Mouse (Mus musculus) inflammation-experienced regulatory T-cells, adult 6 months (primary cell): ENCODE measurements around the gene Cd24a. TPM values are rescaled to one million over a fixed set of nuclear protein-coding genes. Genes with fewer than 3 reads are reported as not detected.
A peak's percentile ranks its signal among the peaks of the same experiment; 100 is the strongest.

Source experiments
- ATAC-seq: one replicate; pipeline ENCODE4 v1.8.0; 2017
- polyA plus RNA-seq, 3 experiments: library from polyadenylated mRNA; unstranded; fragments of 100-300 nt; shearing (Covaris generic); gene quantifications; one replicate each; pipeline ENCODE4 v1.2.1; 2017

Gene Cd24a
- 1 to 10 TPM in 2 of 3 experiments, under 1 TPM in 1; 0.43 to 2.3 (median 2.2) TPM for polyA plus RNA-seq

DNA sequence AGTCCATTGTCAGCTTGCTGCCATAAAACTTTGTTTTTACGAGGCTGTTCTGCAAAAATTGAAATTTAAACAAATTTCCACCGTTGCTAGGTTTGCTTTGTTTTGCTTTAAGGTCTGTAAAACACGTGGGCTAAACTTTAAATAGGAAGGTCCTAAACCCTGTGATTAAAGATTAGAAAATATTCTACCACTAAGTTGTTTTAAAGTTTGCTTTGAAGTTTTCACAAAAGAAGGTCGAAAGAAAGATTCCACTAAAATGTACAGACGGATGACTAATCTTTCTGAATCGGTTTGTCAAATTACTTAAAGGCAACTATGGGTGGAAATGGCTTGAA, at the start of gene Cd24a:
Gene Cd24a, plus strand, starts transcription at position 288 of the 335 bp plus-strand sequence.
- ATAC-seq = no peak

DNA sequence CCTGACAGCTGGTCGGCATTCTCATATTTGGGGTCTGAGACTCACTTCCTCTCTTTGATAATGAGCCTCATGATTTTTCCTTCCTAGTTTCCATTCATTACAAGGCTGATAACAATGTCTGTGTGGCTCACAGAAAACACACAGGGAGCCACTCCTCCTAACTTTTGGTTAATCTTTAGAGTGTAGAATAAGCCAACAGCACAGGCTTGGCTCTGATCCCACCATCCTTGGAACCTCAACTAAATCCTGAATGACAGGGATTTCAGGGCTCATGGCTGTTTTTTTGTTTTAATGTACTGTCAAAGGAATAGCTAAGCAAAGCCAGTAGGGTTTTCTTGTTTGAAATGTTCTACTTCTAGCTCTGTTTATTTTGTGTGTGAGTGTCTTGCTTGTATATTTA, 43.7 kb upstream of the Cd24a start:
- no peak for ATAC-seq

DNA sequence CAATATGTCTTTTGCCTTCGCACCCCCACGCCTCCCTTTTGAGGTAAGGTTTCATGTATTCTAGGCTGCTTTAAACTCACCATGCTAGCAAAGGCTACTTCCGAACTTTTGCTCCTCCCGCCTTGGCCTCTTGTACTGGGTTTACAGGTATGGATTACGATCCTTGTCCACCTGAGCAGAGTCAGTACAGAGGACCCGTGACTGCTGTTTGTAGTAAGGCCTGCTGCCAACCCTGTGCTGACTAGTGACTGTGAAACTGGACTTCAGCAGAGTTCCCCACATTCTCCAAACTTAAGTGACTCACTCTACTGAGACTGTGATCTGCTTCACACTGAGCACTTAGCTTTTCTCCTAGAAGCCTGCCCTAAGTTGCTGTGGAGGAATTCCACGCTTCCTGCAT, 40.4 kb upstream of the Cd24a start:
- no peak for ATAC-seq

DNA sequence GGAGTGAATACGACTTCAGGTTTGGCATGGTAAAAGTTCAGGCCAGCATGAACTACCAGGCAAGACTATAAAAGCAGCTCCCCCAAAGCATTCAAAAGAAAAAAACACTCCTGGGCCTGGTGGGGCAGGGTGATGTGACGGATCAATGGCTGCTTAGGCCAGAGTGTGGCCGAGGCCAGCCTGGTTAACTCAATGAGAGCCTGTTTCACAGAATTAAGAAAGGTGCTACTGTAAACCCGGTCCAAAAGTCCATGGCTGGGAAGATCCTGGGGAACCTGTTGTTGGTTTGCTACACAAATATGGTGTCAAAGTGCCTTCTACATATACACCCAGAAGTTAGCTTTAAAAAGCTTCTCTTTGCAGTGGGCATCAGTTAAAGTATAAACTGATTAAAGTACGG, 39.3 kb upstream of the Cd24a start:
- no peak for ATAC-seq

DNA sequence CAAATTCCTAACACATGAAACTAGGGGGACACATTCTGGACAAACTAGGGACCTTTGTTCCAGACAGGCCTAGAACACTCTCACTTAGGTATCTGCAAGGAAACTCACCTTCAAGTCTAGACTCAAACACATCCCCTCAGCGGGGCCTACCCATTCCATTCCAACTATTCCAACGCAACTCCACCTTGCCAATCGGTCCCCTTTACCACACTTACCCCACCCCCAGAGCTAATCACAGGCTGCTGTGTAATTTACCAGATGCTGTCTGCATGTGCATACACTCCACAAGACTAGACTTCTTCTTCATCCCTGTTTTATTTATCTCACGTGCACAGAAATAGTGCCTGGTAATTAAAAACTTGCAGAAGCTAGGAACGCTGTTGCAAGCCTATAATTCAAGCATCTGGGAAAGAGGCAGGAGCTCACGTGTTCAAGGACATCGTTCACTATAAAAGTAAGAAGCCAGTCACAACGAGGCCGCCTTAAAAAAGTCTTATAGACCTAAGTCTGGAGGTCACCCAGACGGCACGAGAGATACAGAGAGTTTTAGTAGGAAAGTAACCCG, 38.3 kb upstream of the Cd24a start:
- no peak for ATAC-seq

DNA sequence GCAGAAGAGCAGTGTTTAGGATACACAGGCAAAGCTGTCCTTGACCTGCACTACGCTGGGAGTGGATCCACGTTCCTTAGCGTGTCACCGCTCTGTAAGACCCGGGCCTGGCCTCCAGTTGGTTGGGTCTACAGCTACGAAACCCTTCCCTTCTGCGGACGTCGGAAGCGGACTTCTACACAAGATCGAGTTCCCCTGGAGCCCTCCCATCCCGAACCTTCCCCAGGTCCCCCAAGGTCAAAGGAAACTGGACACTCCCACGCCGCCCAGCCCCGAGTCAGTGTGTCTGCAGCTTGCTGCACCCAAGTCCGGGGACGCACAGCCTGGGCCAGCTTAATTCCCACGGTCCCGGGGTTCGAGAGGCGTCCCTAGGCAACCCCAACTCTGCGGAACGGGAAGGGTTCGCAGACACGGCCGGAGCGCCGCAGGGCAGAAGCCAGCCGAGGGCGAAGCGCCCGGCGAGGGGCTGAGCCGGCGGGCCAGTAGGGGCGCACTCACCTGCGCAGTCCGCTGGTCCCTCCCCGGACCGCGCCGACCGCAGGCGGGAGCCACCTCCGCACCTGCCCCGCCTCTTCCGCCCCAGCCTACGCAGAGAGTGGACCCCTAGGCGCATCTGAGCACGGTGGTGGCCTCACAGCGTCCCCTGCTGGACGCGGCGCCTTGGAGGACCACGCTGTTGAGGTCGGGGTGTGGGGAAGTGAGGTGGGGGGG, 37.5 kb upstream of the Cd24a start, which contains the start of gene 1700021F05Rik:
Gene 1700021F05Rik, minus strand, starts transcription at position 553 of the 711 bp plus-strand sequence.
- ATAC-seq = peak; percentile 93

DNA sequence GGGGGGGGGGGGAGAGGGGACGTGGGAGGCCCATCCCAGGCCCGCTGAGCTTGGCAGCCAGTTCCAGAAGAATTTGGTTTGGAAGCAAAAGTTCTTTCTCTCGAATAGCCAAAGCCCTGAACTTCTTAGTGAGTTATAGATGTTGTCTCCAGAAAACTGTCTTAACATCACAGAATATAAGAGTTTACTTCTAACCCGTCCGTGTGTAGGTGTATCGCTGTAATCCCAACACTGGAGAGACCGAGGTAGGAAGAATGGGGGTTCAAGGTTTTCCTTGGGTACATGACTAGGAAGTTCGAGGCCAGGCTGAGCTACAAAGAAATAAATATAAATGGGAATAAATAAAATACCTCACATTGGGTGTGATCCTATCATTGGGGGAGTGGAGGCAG, 36.9 kb upstream of the Cd24a start:
- no peak for ATAC-seq

DNA sequence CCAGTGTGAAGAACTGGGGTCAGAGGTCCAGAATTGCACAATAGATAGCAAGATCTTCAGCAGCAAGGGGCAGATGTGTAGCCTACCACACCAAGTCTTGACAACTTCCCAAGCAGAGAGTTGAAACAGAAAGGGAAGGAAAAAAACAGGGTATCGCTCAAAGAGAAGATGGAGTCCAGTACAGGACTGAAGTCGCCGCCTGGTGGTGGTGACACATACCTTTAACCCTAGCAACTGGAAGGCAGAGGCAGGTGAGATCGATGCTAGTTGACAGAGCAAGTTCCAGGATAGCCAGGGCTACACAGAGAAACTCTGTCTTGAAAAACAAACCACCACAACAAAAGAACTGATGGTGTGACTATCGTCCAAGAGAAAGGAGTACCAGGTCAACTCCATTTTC, 28.7 kb upstream of the Cd24a start:
- no peak for ATAC-seq

DNA sequence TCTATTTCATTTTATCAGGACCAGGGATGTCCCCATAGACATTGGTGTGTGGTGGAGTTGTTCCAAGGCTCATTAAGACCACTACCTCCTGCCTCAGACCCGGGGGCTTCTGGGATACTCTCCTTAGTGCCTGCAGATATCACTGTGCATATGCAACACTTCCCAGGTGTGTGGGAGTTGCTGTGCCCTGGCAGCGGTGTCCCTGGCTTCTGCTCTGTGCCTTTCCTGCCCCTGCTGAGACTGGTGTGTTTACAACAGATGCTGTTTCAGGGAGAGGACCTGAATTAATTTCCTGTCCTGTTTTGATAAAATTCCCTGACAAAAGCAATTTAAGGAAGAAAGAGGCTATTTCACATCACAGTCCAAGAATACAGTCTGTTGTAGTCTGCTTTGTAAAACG, 27.2 kb upstream of the Cd24a start:
- ATAC-seq = no peak

DNA sequence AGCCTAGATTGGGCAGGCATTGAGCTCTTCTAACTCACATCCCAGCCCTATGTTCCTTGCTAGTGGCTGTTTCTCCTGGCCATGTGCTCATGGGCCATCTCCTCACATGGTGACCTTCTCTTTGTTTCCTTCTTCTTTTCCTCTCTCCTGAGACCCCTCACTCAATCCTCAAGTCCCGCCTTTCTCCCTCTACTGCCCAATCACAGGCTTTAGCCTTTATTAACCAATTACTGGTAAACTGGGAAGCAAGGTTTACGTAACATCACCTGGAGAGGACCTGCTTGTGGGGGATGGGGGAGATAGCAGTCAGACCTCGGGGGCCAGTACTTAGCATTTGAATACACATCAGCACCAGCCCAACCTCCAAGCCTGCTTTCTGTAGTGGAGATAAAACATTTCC, 26.7 kb upstream of the Cd24a start:
- ATAC-seq = no peak

DNA sequence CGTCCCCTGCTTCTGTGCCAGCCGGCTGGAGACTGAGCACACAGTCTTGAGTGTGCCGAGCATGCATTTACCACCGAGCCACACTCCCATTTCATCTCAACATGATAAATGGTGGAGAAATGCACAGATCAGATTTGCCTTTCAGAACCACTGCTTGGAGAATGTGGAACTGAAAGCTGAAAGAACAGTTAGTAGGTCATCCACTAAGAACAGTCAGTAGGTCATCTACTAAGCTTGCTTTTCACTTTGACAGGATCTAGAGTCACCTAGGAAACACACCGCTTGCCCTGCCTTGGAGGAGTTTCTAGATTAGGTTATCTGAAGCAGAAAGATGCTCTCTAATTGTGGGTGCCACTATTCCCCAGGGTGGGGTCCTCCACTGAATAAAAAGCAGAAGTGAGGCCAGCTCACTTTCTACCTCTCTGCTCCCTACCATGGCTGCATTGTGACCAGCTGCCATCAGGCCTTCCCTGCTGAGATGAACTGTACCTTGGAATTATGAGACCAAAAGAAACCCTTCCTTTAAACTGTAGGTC, 20.4 kb upstream of the Cd24a start:
- ATAC-seq = no peak

DNA sequence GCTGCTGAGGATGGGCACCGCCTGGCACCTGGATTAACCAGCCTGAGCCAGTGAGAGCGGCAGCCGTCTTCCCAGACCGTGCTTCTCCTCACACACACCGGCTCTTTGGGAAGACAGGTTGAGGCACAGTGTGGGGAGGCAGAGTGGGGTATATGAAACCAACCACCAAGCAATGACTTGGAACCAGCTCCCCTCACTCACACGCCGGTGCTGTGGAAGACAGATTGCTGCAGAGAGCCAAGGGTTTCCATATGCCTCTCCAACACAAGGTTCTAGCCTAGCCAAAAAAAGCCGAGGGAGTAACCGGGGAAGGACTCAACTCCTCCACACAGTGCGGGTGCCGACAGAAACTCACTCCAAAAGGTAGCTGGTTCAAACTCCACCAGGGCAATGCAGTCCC, 18.8 kb upstream of the Cd24a start:
- ATAC-seq = no peak

DNA sequence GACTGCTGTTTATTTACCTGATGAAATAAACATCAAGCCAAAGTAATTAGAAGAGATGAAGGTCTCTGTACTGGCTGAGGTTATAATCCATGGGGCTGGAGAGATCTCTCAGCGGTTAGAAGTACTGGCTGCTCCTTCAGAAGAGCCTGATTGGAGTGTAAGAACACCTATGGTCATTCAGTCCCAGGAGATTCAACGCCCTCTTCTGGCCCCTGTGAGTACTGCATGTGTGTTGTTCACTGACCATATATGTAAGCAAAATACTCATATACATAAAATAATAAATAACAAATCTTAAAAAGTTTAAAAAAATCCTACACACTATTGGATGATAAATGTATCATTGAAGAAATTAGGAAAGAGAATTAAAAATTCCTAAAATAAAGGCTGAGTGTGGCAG, 17.3 kb upstream of the Cd24a start:
- ATAC-seq = no peak

DNA sequence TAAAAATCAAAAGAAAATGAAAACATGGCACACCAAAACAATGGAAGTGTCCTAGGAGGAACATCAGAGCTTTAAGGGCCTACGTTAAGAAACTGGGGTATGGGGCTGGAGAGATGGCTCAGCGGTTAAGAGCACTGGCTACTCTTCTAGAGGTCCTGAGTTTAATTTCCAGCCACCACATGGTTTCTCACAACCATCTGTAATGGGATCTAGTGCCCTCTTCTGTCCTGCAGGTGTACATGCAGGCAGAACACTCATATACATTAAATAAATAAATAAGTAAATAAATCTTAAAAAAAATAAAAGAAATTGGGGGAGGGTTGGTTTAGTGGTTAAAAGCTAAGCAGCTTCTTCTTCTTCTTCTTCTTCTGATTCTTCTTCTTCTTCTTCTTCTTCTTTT, 16.8 kb upstream of the Cd24a start:
- ATAC-seq = no peak

DNA sequence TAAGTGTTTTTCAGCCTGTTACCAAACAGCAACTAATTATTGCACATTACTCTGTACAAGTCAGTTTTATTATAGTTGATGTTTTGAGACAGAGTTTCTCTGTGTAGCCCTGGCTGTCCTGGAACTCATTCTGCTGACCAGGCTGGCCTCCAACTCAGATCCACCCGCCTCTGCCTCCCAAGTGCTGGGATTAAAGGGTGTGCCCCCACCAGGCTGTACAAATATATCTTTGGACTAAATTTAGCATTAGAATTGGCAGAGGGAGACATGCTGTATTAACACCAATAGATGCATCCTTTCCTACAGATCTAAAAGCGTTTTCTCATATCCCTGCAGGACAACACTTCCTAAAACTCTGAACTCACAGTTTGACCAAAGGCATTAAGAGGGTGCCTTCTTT, 3.7 kb upstream of the Cd24a start:
- no peak for ATAC-seq

DNA sequence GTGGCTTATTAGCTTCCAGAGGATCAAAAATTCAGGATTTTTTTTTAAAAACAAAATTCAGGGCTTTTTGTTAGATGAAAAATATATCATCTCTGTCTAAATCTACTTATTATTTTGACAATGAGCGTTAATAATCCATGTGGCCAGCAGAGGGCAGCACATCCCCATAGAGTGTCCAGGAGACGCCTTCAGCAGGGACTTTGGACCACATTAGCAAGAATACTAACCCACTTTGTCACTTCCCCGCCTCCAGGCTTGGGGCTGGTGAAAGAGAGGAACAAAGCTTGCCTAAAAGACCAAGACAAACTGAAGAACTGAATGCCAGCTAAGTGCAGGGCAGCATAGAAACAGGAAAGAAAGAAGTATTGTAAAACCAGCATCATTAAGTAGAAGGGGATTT, 3.1 kb upstream of the Cd24a start:
- ATAC-seq = no peak

DNA sequence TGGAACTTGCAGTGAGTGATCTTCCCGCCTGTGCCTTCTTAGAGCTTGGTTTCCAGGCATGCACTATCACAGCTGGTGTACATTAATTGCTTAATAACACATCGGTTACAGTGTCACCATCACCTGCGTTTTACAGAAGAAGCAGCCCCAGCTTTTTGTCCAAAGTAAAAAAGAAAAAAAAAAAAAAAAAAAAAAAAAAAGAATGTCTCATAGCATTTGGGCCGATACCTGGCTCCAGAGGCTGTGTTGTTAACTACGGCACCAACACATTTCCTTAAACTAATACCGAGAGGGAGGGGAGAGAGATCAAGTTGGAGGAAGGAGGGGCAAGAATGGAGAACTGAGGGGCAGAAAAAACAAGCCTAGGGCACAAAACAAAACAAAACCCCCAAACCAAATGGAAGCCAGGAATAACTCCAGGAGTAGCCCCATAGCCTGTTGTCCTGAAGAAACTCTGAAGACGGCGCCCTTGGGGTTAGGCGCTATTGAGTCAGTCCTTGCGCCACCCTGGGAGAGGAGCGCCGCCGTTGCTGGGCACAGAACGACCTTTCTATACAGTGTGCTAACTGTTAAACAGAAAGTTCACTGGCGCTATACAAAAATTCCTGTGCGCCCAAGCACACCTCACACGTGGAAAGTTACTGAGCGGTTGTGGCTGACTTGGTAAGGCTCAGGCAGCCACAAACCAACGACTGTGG, 636 bp upstream of the Cd24a start:
- no peak for ATAC-seq

DNA sequence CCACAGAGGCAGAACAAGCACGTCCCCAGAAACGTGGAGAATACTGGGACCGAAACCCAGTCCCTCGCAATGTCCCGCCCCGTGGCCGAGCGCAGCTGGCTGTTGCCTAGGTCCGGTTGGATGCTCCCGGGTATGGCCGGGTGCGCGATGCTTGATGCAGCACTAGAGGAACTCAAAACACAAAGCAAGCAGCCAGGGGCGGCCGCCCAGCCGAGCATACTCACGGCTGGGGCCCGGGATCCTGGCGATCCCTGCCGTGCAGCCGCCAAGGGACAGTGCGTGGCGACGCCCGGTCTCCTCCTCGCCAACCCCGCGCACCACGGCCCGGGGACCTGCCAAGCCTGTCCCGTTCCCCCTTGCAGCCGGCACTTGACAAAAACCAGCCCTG, 276 bp downstream of the Cd24a start:
- ATAC-seq = no peak

DNA sequence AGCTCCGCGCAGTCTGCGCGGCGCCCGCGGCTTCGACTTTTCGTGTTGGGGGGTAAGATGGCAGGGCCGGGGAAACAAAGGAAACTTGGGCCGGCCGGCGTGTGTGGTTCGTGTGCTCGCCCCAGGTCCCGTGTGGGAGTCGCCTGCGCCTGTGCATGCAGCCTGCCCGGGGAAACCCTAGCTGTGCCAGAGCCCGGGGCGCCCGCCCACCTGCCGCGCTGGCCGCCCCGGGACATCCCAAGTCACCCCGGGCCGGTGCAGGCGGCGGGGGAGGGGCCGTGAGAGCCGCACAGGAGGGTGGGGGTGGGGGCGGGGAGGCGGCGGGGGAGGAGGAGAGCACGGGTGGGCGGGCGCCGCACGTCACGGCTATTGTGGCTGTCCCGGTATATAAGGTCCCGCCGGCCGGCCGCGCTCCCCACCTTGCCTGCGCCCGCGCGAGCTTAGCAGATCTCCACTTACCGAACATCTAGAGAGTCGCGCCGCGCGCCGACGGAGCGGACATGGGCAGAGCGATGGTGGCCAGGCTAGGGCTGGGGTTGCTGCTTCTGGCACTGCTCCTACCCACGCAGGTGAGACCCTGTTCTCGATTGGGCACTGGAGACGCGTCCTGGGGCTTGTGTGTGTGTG, 783 bp downstream of the Cd24a start:
- ATAC-seq = no peak

DNA sequence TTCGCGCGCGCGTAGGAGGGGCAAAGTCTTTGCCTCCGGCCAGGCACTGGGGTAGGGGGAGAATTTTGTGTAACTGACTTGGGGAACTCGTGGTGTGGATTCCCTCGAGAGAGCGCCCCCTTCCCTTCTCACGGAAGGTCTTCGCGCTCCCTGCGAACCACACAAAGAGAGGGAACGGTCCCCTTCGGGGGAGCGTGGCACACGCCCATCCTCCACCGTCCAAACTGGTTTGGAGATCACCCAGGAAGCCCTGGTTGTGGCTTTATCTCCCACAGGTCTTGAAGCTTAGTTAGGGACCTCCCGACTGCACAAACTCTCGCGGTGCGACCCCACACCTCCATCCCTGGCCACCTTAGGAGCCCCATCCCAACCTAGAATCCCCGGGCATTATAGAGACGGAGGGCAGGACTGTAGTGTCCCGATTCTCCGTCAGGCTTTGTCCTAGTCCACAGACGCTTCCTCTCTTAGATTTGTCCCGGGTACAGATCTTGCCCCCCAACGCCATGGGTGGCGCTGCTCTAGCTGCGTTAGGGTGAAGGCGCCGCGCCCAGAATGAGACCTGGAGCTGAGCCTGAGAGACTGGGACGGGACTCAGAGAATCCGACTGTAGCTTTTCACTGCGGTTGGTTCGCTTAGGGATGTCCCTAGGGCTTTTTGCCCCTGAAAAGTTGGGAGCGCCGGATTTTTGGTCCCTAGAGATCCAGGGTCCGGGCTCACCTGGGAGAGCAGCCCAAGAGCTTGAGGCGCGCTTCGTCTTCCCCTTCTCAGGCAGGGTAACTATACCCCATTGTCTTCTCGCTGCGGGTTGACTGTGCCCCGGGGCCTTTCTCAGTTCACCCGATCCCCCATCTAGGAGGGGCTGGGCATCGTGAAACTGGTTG, 1.5 kb downstream of the Cd24a start:
- no peak for ATAC-seq

DNA sequence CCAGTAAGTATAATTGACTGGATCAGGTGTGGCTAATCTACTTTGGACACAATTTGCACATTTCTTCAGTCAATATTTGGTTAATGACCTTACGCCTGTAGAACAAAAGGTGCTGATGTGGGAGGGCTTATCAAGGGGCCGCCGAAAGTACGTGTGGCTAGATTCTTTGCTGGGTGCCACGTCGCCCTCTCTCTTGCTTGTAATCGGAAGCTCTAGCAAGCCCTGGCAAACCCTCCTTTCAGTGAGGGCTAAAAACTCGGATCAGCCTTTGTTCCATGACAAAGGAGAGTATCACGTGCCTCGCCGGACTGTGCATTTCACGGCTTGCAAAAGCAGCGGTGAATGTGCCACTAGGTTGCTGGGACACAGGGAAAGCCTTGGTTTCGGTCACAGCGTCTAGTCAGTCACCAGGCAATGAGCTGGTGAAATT, 2.6 kb downstream of the Cd24a start:
- no peak for ATAC-seq

DNA sequence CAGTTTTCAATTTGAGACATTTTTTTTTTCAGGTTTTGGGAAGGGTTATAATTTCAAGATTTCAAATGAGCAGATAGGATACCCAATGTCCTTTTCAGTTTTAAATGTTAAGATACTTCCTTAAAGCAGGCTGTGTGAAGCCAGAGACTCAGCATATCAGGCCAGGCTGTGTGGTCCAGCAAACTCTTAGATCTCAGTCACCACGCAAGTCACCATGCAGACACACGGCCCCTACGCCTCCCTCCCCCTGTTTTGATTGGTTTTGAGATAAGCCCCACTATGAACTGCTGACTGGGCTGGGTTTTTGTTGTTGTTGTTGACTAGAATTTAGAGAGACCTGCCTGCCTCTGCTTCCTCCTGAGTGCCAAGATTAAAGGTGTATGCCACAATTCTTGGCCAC, 3.2 kb downstream of the Cd24a start:
- ATAC-seq = no peak
